Mouse (Mus musculus): ENCODE results near the gene Slc45a1.
"Not testable (repeated sequence)": the region's sequence is repeated elsewhere in the genome, so short reads cannot be mapped to it uniquely, and the experiment has no call there.

Gene Slc45a1

DNA sequence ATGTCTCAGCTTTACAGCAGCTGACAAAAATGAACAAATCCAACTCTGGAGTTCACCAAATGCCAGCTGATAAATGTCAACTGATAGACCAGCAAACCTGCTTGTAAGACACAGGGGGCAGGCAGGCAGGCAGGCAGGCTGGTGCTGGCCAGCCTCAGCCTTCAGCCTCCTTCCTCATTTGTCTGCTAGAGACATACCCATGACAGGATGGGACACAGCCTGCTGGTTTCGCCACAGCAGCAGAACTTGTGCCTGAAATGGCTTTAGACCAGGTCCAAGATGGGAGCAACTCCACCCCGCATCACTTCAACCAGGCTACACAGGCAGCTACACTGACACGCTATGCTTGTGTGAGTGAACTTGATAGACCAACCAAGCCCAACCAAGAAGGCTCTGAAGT lies 46.2 kb downstream of the Slc45a1 start:
- no peak for DNase-seq (ENCODE audit: low read depth, low spot score)

GRCm38 (mm10) chr4:150603366-150604061 lies 48.5 kb downstream of the Slc45a1 start:
- DNase-seq (ENCODE audit: low read depth, low spot score): no peak

DNA sequence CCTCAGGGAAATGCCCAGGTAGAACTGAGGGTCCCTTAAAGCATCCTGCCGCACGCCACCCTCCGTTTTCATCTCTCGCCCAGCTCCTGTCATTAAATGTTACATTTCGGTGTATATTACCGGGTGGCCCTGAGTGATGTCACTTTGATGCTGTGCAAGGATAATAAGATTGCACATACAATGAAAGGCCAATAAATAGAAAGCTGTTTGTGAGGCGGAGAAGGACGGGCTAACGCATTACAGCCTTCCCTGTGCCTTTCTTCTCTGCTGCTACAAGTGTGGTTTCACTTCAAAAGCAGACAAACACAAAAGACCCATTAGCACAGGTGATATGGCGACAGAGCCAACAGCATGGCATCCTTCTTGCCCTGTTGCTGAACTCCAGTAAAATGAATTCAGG lies 50.5 kb downstream of the Slc45a1 start:
- no peak for DNase-seq (ENCODE audit: low read depth, low spot score)

DNA sequence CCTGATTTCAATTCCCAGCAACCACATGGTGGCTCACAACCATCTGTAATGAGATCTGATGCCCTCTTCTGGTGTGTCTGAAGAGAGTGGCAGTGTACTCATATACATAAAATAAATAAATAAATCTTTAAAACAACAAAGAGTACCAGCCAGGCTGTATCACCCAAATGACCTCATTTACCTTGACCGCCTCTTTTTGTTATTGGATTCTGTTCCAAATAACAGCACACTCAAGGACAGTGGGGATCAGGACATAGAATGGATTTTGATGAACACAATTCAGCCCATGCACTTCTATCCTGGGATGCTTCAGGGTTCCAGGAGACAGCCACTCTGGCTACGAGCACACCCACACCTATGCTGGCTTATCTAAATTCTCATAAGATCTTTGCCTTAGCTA lies 51.5 kb downstream of the Slc45a1 start:
- DNase-seq (ENCODE audit: low read depth, low spot score): not testable (repeated sequence)

GRCm38 (mm10) chr4:150599119-150599992 lies 52.6 kb downstream of the Slc45a1 start:
- DNase-seq (ENCODE audit: low read depth, low spot score): no peak

DNA sequence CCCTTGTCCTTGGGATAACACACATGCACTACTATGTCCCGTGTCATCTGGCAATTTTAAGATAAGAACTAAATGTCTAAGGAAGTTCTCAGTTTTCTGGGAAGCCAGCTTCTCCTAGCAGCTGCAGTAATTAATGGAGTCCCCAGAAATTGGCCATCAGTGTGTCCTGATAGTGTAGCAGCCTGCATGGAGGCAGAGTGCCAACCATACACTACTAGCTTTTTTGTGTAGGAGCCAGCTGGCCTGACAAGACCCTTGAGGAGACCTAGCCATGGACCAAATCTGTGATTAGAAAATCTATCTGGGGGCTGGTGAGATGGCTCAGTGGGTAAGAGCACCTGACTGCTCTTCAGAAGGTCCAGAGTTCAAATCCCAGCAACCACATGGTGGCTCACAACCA lies 53.3 kb downstream of the Slc45a1 start:
- DNase-seq (ENCODE audit: low read depth, low spot score): no peak

- DNase-seq (ENCODE audit: low read depth, low spot score): no peak
Observed at GRCm38 (mm10) chr4:150595991-150596390, 56.0 kb downstream of the Slc45a1 start.

DNA sequence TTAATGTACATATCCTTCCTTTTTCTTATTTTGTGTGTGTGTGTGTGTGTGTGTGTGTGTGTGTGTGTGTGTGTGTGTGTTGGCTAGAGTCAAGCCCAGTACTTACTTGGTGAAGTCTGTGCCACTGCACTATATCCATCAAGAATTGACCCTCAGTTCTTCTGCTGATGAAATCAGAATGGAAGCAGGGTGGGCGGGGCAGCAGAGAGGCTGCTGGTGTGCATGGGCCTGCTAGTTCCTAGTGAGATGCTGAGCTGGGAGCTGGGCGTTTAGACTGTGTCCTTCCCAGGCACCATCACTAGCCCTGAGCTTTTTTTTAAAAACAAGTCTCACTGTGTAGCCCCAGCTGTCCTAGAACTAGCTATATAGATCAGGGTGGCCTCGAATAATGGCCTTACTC lies 56.9 kb downstream of the Slc45a1 start:
- no peak for DNase-seq (ENCODE audit: low read depth, low spot score)

DNA sequence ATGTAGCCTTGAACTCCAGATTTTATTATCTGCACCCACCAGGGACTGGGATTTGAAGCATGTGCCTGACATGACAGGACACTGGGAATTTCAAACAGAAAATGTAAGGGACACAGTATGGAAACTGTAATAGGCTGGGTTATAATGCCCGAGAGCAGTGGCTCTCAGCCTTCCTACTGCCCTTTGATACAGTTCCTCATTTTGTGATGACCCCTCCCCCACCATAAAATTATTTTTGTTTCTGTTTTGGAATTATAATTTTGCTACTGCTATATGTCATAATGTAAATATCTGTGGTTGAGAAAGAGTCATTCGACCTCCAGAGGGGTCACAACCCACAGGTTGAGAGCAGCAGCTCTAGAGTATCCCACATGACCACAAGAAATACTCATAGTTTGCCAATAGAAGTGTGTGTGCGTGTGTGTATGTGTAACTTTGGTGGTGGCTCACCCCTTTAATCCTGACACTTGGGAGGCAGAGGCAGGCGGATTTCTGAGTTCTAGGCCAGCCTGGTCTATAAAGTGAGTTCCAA lies 57.6 kb downstream of the Slc45a1 start:
- DNase-seq (ENCODE audit: low read depth, low spot score): no peak

DNA sequence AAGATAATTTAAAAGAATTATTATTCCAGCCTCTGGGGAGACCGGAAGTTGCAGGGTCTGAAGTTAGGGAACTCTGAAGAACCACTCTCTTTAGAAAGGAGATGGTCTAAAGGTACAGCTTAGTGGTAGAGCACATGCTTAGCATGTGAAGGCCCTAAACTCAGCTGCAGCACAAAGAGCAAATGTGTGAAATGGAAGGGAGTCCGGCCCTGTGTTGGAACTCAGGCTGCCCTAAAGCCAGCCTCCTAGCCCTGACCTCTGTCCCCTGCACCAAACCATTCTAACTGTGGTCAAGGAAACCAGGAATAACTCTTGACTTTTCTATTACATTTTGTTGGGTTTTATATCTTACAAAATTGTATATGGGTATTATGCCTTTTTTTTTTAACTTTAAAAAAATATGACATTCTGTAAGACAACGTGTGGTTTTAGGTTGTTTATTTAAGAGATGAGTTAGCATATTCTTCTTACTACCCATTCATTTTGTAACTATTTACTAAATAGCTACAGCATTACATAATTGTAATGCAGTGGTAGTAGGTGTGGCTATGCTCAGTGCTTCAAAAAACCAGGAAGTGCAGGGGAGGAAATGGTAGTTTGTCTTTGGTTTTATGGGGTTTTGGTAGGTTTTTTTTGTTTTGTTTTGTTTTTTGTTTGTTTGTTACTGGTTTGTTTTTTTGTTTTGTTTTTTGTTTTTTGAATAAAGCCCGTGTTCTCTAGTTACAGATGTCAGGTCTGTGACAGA lies 58.3 kb downstream of the Slc45a1 start:
- DNase-seq (ENCODE audit: low read depth, low spot score): no peak

DNA sequence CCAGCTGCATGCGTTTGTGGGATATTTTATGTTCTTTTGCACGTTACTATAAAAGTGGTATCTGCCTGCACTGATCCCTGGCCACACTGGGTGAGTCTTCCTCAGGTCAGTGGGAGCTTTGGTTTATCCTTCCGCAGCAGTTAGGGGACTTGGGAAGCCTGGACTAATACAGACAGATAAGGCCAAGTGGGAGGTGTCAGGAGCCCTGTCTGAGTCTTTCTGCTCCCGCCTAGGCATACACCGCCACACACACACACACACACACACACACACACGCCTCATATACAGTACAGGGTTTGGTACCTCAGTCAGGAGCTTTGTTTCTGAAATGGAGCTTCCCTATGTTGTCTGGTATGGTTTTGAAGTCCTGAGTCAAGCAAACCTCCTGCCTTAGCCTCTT lies 59.9 kb downstream of the Slc45a1 start:
- DNase-seq (ENCODE audit: low read depth, low spot score): no peak

DNA sequence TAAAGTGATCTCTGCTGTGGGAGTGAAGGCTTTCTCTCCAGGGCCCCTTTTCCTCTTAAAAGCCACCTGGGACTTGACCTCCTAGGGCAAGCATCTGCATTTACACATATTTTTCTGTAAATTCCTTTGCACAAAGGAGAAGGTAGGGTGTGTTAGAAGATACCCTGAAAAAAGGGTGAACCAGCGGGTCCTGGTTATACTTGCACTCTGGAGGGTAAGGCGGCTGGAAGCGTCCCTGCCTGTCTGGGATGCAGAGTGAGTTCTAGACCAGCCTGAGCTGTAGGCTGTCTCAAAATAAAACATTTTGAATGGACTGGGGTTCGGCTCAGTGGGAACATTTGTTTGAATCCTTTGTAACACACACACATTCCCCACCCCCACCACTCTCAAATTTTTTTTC lies 60.4 kb downstream of the Slc45a1 start:
- no peak for DNase-seq (ENCODE audit: low read depth, low spot score)

DNA sequence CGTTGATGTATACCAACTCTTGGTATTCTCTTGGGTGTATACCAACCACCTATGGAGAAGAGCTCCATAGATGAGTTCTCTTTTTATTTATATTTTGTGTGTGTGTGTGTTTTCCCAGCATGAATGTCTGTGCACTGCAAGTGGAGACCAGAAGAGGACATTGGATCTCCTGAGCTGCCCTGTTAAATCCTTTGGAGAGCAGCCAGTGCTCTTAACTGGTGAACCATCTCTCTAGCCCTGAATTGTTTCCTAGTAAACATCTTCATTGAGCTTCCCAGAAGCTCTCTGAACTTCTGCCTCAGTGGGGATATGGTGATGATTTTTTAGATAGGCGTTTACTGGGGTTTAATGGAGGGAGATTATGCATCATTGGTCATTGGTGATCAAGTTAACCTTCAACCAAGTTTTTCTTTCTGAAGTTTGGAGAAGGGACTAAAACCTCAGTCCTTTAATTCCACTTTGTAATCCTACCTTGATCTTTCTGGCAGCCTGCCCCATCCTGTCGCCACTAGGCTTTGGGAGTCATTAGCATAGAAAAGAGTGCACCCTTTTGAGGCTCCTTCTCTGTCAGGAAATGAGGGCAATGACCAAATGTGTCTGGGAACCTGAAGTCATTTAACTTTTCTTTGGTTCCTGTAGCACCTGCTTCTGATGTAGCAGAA lies 61.2 kb downstream of the Slc45a1 start:
- DNase-seq (ENCODE audit: low read depth, low spot score): no peak

DNA sequence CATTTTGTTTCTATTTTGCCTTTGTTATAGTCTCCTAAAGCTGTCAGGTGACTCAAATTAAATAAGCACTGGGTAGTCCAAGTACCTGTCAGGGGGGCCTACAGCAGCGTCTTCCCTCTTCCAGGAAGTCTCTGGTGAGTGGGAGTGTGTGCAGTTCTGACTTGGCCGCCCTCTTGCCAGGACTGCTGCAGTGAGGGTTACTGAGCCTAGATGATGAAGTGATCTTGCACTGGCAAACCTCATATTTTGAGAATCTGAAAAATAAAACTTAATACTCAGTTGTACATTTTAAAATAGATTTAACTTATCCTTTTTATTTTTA lies 63.7 kb downstream of the Slc45a1 start:
- no peak for DNase-seq (ENCODE audit: low read depth, low spot score)

GRCm38 (mm10) chr4:150587597-150588299 lies 64.2 kb downstream of the Slc45a1 start:
- no peak for DNase-seq (ENCODE audit: low read depth, low spot score)

DNA sequence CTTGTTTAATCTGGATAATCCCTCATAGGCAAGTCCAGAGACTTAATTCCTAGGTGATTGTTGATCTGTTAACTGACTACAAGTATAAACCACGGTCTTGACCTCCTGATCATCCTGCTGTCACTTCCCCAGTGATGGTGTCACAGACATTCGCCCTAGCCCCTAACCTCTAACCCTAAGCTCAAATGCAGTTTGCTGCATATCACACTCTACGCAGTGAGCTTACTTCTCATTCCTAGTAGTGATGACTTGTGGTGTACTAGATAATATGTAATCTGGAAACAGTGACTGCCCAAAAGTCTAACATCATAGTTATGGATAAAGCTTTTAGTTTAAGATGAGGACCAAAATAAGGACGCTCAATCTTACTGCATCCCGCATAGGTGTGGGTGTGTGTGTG lies 65.7 kb downstream of the Slc45a1 start:
- DNase-seq (ENCODE audit: low read depth, low spot score): no peak

GRCm38 (mm10) chr4:150585800-150586199 lies 66.2 kb downstream of the Slc45a1 start:
- DNase-seq (ENCODE audit: low read depth, low spot score): no peak

DNA sequence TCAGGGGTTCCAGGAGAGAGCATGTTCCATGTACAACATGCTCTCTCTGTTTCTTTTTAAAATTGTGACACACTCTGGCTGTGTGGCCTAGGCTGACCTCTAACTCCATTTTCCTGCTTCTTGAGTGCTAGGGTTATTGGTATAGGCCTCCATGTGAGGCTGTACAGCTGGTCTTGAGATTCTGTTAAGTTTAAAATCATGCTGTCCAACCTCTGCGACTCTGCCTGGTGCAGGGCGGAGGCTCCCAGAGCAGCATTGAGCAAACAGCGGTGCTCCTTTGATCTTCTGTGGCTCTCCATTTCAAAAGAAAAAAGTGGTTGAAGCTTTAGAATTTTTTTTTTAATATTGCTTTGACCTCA lies 68.2 kb downstream of the Slc45a1 start:
- DNase-seq (ENCODE audit: low read depth, low spot score): no peak

- no peak for DNase-seq (ENCODE audit: low read depth, low spot score)
Observed at GRCm38 (mm10) chr4:150582966-150583776, 68.8 kb downstream of the Slc45a1 start.
